Mouse (Mus musculus): ENCODE results near the gene Pald1. TPM values are rescaled to one million over a fixed set of nuclear protein-coding genes. Genes with fewer than 3 reads are reported as not detected.

Pald1 gene
- polyA plus RNA-seq, 1 experiment from 2014 or later = 19.0 TPM

GRCm38 (mm10) chr10:61285271-61285670 is 98.1 kb downstream of the Pald1 start:
- Histone ChIP-seq H3K4me3 (ENCODE audit: low read depth, low read length) (no peak overlapping the region), H3K4me1 (ENCODE audit: control insufficient read depth, insufficient read depth, low read length) (no peaks in the 10 kb centered on the region), H3K9me3 (ENCODE audit: control insufficient read depth, low read length) (no peaks in the 10 kb centered on the region), H3K36me3 (ENCODE audit: control insufficient read depth, insufficient read depth, low read length) (no peaks in the 10 kb centered on the region), H3K9ac (replicated peaks; ENCODE audit: low read depth, low read length) (no peak overlapping the region), H3K27ac (ENCODE audit: low read depth, low read length) (no peak overlapping the region), H3K27me3 (ENCODE audit: control insufficient read depth, insufficient read depth, low read length) (no peaks in the 10 kb centered on the region), H3K4me2 (ENCODE audit: low read depth, low read length) (no peak overlapping the region)
- ATAC-seq (ENCODE audit: low read depth) = no peak
- WGBS = 65% methylated on average over 11 of the region's 11 CpGs

- H3K9ac ChIP-seq (replicated peaks; ENCODE audit: low read depth, low read length) = no peak overlapping the region
- no peak overlapping the region for H3K4me3 ChIP-seq (ENCODE audit: low read depth, low read length)
- no peak for ATAC-seq (ENCODE audit: low read depth)
- no peaks in the 10 kb centered on the region for H3K36me3 ChIP-seq (ENCODE audit: control insufficient read depth, insufficient read depth, low read length)
- H3K27ac ChIP-seq (ENCODE audit: low read depth, low read length) = no peak overlapping the region
- H3K9me3 ChIP-seq (ENCODE audit: control insufficient read depth, low read length) = no peaks in the 10 kb centered on the region
- H3K4me2 ChIP-seq (ENCODE audit: low read depth, low read length) = no peak overlapping the region
- WGBS = 90% methylated on average over 4 of the region's 4 CpGs
- no peaks in the 10 kb centered on the region for H3K4me1 ChIP-seq (ENCODE audit: control insufficient read depth, insufficient read depth, low read length)
- H3K27me3 ChIP-seq (ENCODE audit: control insufficient read depth, insufficient read depth, low read length) = no peaks in the 10 kb centered on the region
Observed at GRCm38 (mm10) chr10:61284309-61284708, 99.0 kb downstream of the Pald1 start.

- H3K27ac ChIP-seq (ENCODE audit: low read depth, low read length) = no peak overlapping the region
- no peaks in the 10 kb centered on the region for H3K27me3 ChIP-seq (ENCODE audit: control insufficient read depth, insufficient read depth, low read length)
- no peaks in the 10 kb centered on the region for H3K9me3 ChIP-seq (ENCODE audit: control insufficient read depth, low read length)
- H3K4me3 ChIP-seq (ENCODE audit: low read depth, low read length) = no peak overlapping the region
- no peak overlapping the region for H3K4me2 ChIP-seq (ENCODE audit: low read depth, low read length)
- H3K9ac ChIP-seq (replicated peaks; ENCODE audit: low read depth, low read length) = no peak overlapping the region
- 88% methylated on average over 5 of the region's 5 CpGs for WGBS
- no peaks in the 10 kb centered on the region for H3K4me1 ChIP-seq (ENCODE audit: control insufficient read depth, insufficient read depth, low read length)
- no peak for ATAC-seq (ENCODE audit: low read depth)
- no peaks in the 10 kb centered on the region for H3K36me3 ChIP-seq (ENCODE audit: control insufficient read depth, insufficient read depth, low read length)
Observed at GRCm38 (mm10) chr10:61281115-61281514, 102.2 kb downstream of the Pald1 start.

GRCm38 (mm10) chr10:61277918-61278674 is 105.2 kb downstream of the Pald1 start:
- Histone ChIP-seq H3K27me3 (ENCODE audit: control insufficient read depth, insufficient read depth, low read length) (0 out of 2 replicates have a peak, but pooled peaks cover 3% of the 10 kb centered on the region), H3K9me3 (ENCODE audit: control insufficient read depth, low read length) (no peaks in the 10 kb centered on the region), H3K4me3 (ENCODE audit: low read depth, low read length) (no peak overlapping the region), H3K27ac (ENCODE audit: low read depth, low read length) (no peak overlapping the region), H3K4me2 (ENCODE audit: low read depth, low read length) (no peak overlapping the region), H3K4me1 (ENCODE audit: control insufficient read depth, insufficient read depth, low read length) (0 out of 2 replicates have a peak, but pooled peaks cover 2% of the 10 kb centered on the region), H3K36me3 (ENCODE audit: control insufficient read depth, insufficient read depth, low read length) (no peaks in the 10 kb centered on the region), H3K9ac (replicated peaks; ENCODE audit: low read depth, low read length) (no peak overlapping the region)
- ATAC-seq (ENCODE audit: low read depth) = no peak
- 68% methylated on average over 14 of the region's 14 CpGs for WGBS

GRCm38 (mm10) chr10:61277051-61277450 is 106.3 kb downstream of the Pald1 start:
- peaks cover 7% of the 10 kb centered on the region; the same call in 1 of the 2 replicates for H3K27me3 ChIP-seq (ENCODE audit: control insufficient read depth, insufficient read depth, low read length)
- WGBS = 92% methylated on average over 6 of the region's 6 CpGs
- no peak for ATAC-seq (ENCODE audit: low read depth)

GRCm38 (mm10) chr10:61275669-61276110 is 107.6 kb downstream of the Pald1 start:
- WGBS = 6% methylated on average over 5 of the region's 5 CpGs
- ATAC-seq (ENCODE audit: low read depth) = peak; percentile 53

More at GRCm38 (mm10) chr10:61277051-61277450, 106.3 kb downstream of the Pald1 start:
- Histone ChIP-seq H3K4me3 (ENCODE audit: low read depth, low read length) (no peak overlapping the region), H3K4me1 (ENCODE audit: control insufficient read depth, insufficient read depth, low read length) (0 out of 2 replicates have a peak, but pooled peaks cover 4% of the 10 kb centered on the region), H3K4me2 (ENCODE audit: low read depth, low read length) (no peak overlapping the region), H3K9ac (replicated peaks; ENCODE audit: low read depth, low read length) (no peak overlapping the region), H3K27ac (ENCODE audit: low read depth, low read length) (no peak overlapping the region), H3K9me3 (ENCODE audit: control insufficient read depth, low read length) (no peaks in the 10 kb centered on the region), H3K36me3 (ENCODE audit: control insufficient read depth, insufficient read depth, low read length) (no peaks in the 10 kb centered on the region)

GRCm38 (mm10) chr10:61274532-61274931 is 108.8 kb downstream of the Pald1 start:
- Histone ChIP-seq H3K4me2 (ENCODE audit: low read depth, low read length) (no peak overlapping the region), H3K4me1 (ENCODE audit: control insufficient read depth, insufficient read depth, low read length) (0 out of 2 replicates have a peak, but pooled peaks cover 4% of the 10 kb centered on the region), H3K27me3 (ENCODE audit: control insufficient read depth, insufficient read depth, low read length) (peaks cover 11% of the 10 kb centered on the region; the same call in 1 of the 2 replicates), H3K4me3 (ENCODE audit: low read depth, low read length) (no peak overlapping the region), H3K9ac (replicated peaks; ENCODE audit: low read depth, low read length) (no peak overlapping the region), H3K36me3 (ENCODE audit: control insufficient read depth, insufficient read depth, low read length) (no peaks in the 10 kb centered on the region), H3K9me3 (ENCODE audit: control insufficient read depth, low read length) (no peaks in the 10 kb centered on the region), H3K27ac (ENCODE audit: low read depth, low read length) (no peak overlapping the region)
- 76% methylated on average over 2 of the region's 2 CpGs for WGBS
- no peak for ATAC-seq (ENCODE audit: low read depth)

More at GRCm38 (mm10) chr10:61275669-61276110, 107.6 kb downstream of the Pald1 start:
- H3K4me1 ChIP-seq (ENCODE audit: control insufficient read depth, insufficient read depth, low read length) = 0 out of 2 replicates have a peak, but pooled peaks cover 4% of the 10 kb centered on the region
- H3K27me3 ChIP-seq (ENCODE audit: control insufficient read depth, insufficient read depth, low read length) = peaks cover 11% of the 10 kb centered on the region; the same call in 1 of the 2 replicates
- no peak overlapping the region for H3K4me3 ChIP-seq (ENCODE audit: low read depth, low read length)
- H3K9me3 ChIP-seq (ENCODE audit: control insufficient read depth, low read length) = no peaks in the 10 kb centered on the region
- H3K36me3 ChIP-seq (ENCODE audit: control insufficient read depth, insufficient read depth, low read length) = no peaks in the 10 kb centered on the region
- no peak overlapping the region for H3K4me2 ChIP-seq (ENCODE audit: low read depth, low read length)
- H3K9ac ChIP-seq (replicated peaks; ENCODE audit: low read depth, low read length) = no peak overlapping the region
- H3K27ac ChIP-seq (ENCODE audit: low read depth, low read length) = no peak overlapping the region

- peak overlapping the region; percentile 50; the same call in 1 of the 2 replicates for H3K9ac ChIP-seq (replicated peaks; ENCODE audit: low read depth, low read length)
- ATAC-seq (ENCODE audit: low read depth) = peak; percentile 7; the same call in 1 of the 2 replicates
- peaks cover 11% of the 10 kb centered on the region; the same call in 1 of the 2 replicates for H3K27me3 ChIP-seq (ENCODE audit: control insufficient read depth, insufficient read depth, low read length)
- no peak overlapping the region for H3K27ac ChIP-seq (ENCODE audit: low read depth, low read length)
- H3K4me2 ChIP-seq (ENCODE audit: low read depth, low read length) = peak overlapping the region; percentile 89; the same call in 1 of the 2 replicates
- 45% methylated on average over 7 of the region's 7 CpGs for WGBS
- 0 out of 2 replicates have a peak, but pooled peaks cover 4% of the 10 kb centered on the region for H3K4me1 ChIP-seq (ENCODE audit: control insufficient read depth, insufficient read depth, low read length)
- peak overlapping the region; percentile 47 for H3K4me3 ChIP-seq (ENCODE audit: low read depth, low read length)
- no peaks in the 10 kb centered on the region for H3K9me3 ChIP-seq (ENCODE audit: control insufficient read depth, low read length)
- H3K36me3 ChIP-seq (ENCODE audit: control insufficient read depth, insufficient read depth, low read length) = no peaks in the 10 kb centered on the region
Observed at GRCm38 (mm10) chr10:61273844-61274215, 109.5 kb downstream of the Pald1 start.

Data from neural tube, embryonic 14.5 days (tissue).